Mouse (Mus musculus) stomach, postnatal 0 days (tissue): Measurements from ENCODE around the gene G6pc. TPM values are rescaled to one million over a fixed set of nuclear protein-coding genes. Genes with fewer than 3 reads are reported as not detected.

ENCODE experiments used
- ATAC-seq: fragments of 200-750 bp; cut with Nextera tagmentation; 2 replicates; pipeline ENCODE4 v1.8.0; 2017; ENCODE audit not compliant: low FRiP score, low TSS enrichment
- DNase-seq: peaks from one replicate; pipeline ENCODE4 v3.0.0-alpha.2; 2016; ENCODE audit warnings: low spot score
- H3K27ac ChIP-seq: fragments of 300-500 bp; sonication (generic); replicated peaks from 2 replicates; pipeline ENCODE4 v1.5.1; 2014; ENCODE audit warnings: mild to moderate bottlenecking, control low read depth
- H3K27me3 ChIP-seq: fragments of 300-500 bp; sonication (generic); 2 replicates; pipeline ENCODE4 v1.6.1; 2014; ENCODE audit warnings: low read length; ENCODE audit not compliant: control insufficient read depth, insufficient read depth
- H3K36me3 ChIP-seq: fragments of 300-500 bp; sonication (generic); 2 replicates; pipeline ENCODE4 v1.6.1; 2014; ENCODE audit warnings: low read length, mixed read lengths; ENCODE audit not compliant: control insufficient read depth, insufficient read depth
- H3K4me1 ChIP-seq: fragments of 300-500 bp; sonication (generic); replicated peaks from 2 replicates; pipeline ENCODE4 v1.6.1; 2014; ENCODE audit warnings: antibody characterized with exemption; ENCODE audit not compliant: control insufficient read depth, insufficient read depth
- H3K4me2 ChIP-seq: fragments of 300-500 bp; sonication (generic); replicated peaks from 2 replicates; pipeline ENCODE4 v1.6.1; 2014; ENCODE audit warnings: low read depth, mild to moderate bottlenecking, control low read depth, moderate library complexity
- H3K4me3 ChIP-seq: fragments of 300-500 bp; sonication (generic); 2 replicates; pipeline ENCODE4 v1.5.1; 2014; ENCODE audit warnings: low read depth, low read length, control low read depth
- H3K9ac ChIP-seq: fragments of 300-500 bp; sonication (generic); 2 replicates; pipeline ENCODE4 v1.6.1; 2014; ENCODE audit warnings: mild to moderate bottlenecking, low read length, control low read depth, mixed read lengths
- H3K9me3 ChIP-seq: fragments of 300-500 bp; sonication (generic); 2 replicates; pipeline ENCODE4 v1.6.1; 2016; ENCODE audit warnings: low read length; ENCODE audit not compliant: control insufficient read depth
- CTCF ChIP-seq: IDR thresholded peaks from 2 replicates; pipeline ENCODE4 v1.5.1; 2016; ENCODE audit warnings: antibody characterized with exemption, low read depth, mild to moderate bottlenecking, moderate library complexity
- EP300 ChIP-seq: optimal IDR thresholded peaks from 2 replicates; pipeline ENCODE3; 2016; ENCODE audit warnings: antibody characterized with exemption
- WGBS: fragments of 180-500 bp; shearing (Covaris S2); extraction: QIAGEN DNeasy Blood & Tissue Kit; methylation state at CpG from one replicate; pipeline ENCODE4 v1.1.7; 2014; 5-methylcytosine and 5-hydroxymethylcytosine counted together
- polyA plus RNA-seq: library from polyadenylated mRNA; unstranded; fragments of >200 nt; fragmentation: Nextera tagmentation; extraction: Ambion mirVana; gene quantifications from 2 replicates; pipeline ENCODE4 v1.2.1, GENCODE M21; 2015

The G6pc gene
- polyA plus RNA-seq, 1 experiment from 2014 or later, result 0.27 TPM

DNA sequence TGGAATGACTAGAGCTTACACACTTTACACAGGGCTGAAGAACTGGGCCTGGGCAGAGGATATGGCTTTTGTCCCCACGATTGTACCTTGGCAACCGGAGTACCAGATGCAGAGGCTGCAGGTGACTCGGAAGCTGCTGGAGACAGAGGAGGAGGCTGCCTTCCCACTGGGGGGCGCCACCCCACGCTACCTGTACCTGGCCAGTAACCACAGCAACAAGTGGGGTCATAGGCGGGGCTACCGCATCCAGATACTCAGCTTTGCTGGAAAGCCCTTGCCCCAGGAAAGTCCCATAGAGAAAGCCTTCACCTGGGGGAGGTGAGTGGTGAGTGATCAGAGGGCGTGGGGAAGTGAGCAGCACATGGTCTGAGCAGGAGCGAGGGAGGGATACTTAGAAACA lies 31.7 kb upstream of the G6pc start:
- H3K4me3 ChIP-seq, result no peak overlapping the region
- ATAC-seq (no peak), DNase-seq (peak; percentile 45)
- no peak overlapping the region for H3K4me2 ChIP-seq
- H3K27me3 ChIP-seq, result no peaks in the 10 kb centered on the region
- H3K9ac ChIP-seq, result no peak overlapping the region
- H3K4me1 ChIP-seq, result no peaks in the 10 kb centered on the region
- TF ChIP-seq EP300, result no peak
- TF ChIP-seq CTCF, result peak; percentile 52
- no peaks in the 10 kb centered on the region for H3K36me3 ChIP-seq
- WGBS, result 77% methylated on average over 9 of the region's 9 CpGs
- no peak overlapping the region for H3K27ac ChIP-seq
- H3K9me3 ChIP-seq, result no peaks in the 10 kb centered on the region

DNA sequence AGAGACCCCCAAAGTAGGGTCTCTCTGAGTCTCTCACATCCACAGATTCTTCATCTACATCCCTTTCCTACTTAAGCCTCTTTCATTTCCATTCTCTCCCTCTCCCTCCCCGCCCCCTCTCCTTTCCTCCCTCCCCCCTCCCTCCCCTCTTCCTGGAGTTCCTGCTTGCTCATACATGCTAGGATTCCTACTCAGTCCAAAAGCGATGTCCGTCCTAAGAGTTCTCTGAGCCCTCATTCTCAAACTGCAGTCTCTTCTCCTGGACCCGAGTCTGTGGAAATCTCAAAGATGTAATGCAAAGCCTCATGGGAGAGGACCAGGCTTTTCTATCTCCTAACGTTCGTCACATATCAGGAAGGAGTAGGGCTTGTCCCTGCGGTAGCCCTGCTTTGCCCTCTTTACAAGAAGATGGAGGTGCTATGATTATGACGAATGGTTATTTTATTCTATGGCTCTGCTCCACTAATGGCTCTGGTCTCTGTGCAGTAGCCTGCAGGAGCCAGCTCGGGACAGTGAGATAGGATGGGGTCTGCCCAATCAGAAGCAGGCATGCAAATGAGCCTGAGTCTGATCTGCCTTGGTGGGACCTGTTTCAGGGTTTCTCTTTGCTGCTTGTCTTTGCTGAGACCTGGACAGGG lies 29.1 kb upstream of the G6pc start:
- peak; percentile 58; the same call in 1 of the 2 replicates for ATAC-seq
- Histone ChIP-seq H3K9me3 (no peaks in the 10 kb centered on the region), H3K36me3 (no peaks in the 10 kb centered on the region), H3K9ac (no peak overlapping the region), H3K4me2 (peak overlapping the region; percentile 23), H3K27ac (no peak overlapping the region), H3K4me1 (no peaks in the 10 kb centered on the region), H3K27me3 (no peaks in the 10 kb centered on the region), H3K4me3 (no peak overlapping the region)
- TF ChIP-seq CTCF (no peak), EP300 (no peak)
- peak; percentile 43 for DNase-seq
- WGBS, result 2% methylated on average over 9 of the region's 9 CpGs

DNA sequence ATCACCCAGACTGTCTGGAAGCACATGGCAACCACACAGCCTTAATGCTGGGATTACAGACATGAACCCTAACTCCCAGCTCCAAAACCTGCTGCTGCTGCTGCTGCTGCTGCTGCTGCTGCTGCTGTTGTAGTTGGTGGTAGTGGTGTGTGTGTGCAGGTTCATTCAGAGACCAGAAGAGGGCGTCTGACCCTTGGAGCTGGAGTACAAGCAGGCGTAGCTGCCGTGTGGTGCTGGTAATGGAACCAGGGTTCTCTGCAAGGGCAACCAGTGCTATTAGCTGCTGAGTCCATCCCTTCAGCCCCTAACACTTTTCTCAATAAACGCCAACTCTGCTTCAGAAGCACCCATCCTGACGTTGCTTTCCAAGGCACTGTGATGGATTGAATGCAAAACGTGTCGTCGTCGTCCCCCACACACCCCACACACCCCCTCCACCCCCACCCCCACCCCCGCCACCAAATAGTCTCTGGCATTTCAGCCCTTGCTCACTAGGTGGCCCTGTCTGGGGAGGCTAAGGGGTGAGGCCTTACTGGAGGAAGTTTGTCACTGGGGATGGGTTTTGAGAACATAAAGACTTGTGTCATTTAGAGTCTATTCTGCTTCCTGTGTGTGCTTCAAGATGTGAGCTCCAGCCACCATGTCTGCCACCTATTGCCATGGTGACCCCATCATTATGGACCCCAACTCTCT lies 20.1 kb upstream of the G6pc start:
- ATAC-seq, result no peak
- Histone ChIP-seq H3K4me1 (no peaks in the 10 kb centered on the region), H3K36me3 (no peaks in the 10 kb centered on the region), H3K27ac (no peak overlapping the region), H3K27me3 (no peaks in the 10 kb centered on the region), H3K4me3 (no peak overlapping the region), H3K9me3 (no peaks in the 10 kb centered on the region), H3K4me2 (no peak overlapping the region), H3K9ac (no peak overlapping the region)
- WGBS, result 71% methylated on average over 10 of the region's 10 CpGs
- no peak for DNase-seq
- TF ChIP-seq CTCF (peak; percentile 31; the same call in 1 of the 2 replicates), EP300 (no peak)

DNA sequence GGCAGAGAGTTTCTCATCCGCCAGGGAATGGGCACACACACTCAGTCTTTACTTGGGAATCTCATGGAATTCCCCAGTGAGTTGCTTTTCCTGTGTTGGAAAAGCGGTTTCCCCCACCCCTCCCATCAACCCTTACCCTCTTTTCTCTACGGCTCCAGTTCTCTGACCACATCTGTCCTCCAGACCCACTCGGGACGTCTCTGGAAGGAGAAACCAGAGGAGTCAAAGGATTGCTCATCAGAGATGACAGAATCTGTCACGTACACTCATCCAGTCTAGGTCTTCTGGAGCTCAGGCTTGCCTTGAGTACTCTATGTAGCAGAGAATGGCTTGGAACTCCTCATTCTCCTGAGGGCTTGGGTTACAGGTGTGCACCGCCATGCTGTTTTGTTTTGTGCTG lies 18.6 kb upstream of the G6pc start:
- Histone ChIP-seq H3K4me3 (no peak overlapping the region), H3K9ac (no peak overlapping the region), H3K4me1 (no peaks in the 10 kb centered on the region), H3K27ac (no peak overlapping the region), H3K9me3 (no peaks in the 10 kb centered on the region), H3K36me3 (no peaks in the 10 kb centered on the region), H3K27me3 (no peaks in the 10 kb centered on the region), H3K4me2 (no peak overlapping the region)
- no peak for TF ChIP-seq CTCF
- TF ChIP-seq EP300, result no peak
- WGBS, result 64% methylated on average over 7 of the region's 7 CpGs
- no peak for DNase-seq
- ATAC-seq, result no peak

DNA sequence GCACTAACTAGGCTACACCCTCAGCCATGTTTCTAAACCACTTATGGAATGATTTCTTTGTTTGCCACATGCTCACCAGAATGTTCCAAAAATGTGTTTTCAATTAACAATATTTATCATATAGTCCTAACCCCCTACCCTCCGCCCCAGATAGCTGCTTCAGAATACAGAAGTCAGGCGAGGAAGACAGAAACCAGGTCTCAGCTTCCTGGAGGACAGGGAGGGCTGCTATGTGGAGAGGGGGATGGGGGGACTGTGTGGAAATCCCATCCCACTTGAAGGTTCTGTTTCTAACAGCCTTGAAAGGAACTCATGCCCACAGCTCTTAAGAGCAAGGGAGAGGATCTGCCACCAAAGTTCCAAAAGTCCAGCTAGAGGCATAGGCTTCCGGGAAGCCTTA lies 18.1 kb upstream of the G6pc start:
- no peaks in the 10 kb centered on the region for H3K4me1 ChIP-seq
- H3K4me3 ChIP-seq, result no peak overlapping the region
- H3K27me3 ChIP-seq, result no peaks in the 10 kb centered on the region
- no peak overlapping the region for H3K27ac ChIP-seq
- DNase-seq, result no peak
- no peaks in the 10 kb centered on the region for H3K9me3 ChIP-seq
- no peaks in the 10 kb centered on the region for H3K36me3 ChIP-seq
- 82% methylated on average over 3 of the region's 3 CpGs for WGBS
- H3K4me2 ChIP-seq, result no peak overlapping the region
- TF ChIP-seq EP300, result no peak
- no peak for TF ChIP-seq CTCF
- no peak overlapping the region for H3K9ac ChIP-seq
- ATAC-seq, result no peak

DNA sequence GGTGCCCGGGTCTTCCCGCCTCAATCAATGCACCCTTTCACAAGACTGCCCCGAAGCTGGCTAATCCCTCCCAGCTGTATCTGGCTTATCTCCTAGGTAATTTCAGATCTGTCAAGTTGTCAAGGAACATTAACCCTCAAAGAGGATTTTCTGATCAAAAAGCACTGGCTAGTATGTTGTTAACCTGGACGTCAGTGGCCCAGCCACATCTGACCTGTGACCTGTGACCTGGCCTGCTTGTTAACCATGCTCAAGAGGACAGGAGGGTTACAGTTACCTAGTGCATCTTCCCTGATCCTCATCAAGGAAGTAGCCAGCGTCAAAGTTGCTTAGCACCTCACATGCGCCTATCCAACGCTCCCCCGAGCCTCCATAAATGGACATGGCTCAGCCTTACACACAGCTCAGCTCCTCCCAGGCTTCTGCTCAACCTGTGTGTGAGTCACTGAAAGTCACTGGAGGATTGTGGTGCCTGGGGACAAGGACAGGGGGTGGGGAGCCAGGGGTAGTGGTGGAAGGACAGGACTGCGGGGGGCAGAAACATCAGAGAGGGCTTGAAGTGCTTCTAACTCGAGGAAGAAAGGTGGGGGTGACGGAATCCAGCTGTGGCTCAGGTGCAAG lies 16.2 kb upstream of the G6pc start:
- Histone ChIP-seq H3K4me2 (no peak overlapping the region), H3K4me1 (no peaks in the 10 kb centered on the region), H3K9me3 (no peaks in the 10 kb centered on the region), H3K4me3 (no peak overlapping the region), H3K27ac (no peak overlapping the region), H3K36me3 (no peaks in the 10 kb centered on the region), H3K27me3 (no peaks in the 10 kb centered on the region), H3K9ac (no peak overlapping the region)
- no peak for TF ChIP-seq EP300
- TF ChIP-seq CTCF, result no peak
- 46% methylated on average over 11 of the region's 11 CpGs for WGBS
- DNase-seq (no peak), ATAC-seq (peak; percentile 69)
